ENCODE assay signal across 9 mouse cellular contexts in genomic region chr12:73931274-73931673, GRCm38 (mm10). TPM values are rescaled to one million over a fixed set of nuclear protein-coding genes. Genes with fewer than 3 reads are reported as not detected.
DNase-seq lines count a peak whose midpoint lies in the region; TF ChIP-seq lines count a peak whose summit lies in the region.
"Had no signal": no experiment of that assay in that cellular context is flagged by ENCODE, and none has a peak within 500 bp of the region (broad histone marks: within the 10 kb centered on the region; RNA-seq: fewer than 3 reads in every experiment).

No protein-coding gene starts in this region.

- no peak overlapping the region for H3K27ac ChIP-seq in left cerebral cortex, adult 2 months
- H3K27ac ChIP-seq in cortical plate, adult 2 months (ENCODE audit: insufficient read depth, low read length) = no peak overlapping the region
- H3K27ac ChIP-seq: limb, embryonic 15.5 days had no signal

- intact Hi-C loops in left cerebral cortex, adult 2 months (cut with DNase I) = loop anchor here (10.0 kb wide), 1 partner anchor 226 kb away; no protein-coding TSS in a partner anchor
- intact Hi-C loops in left cerebral cortex, postnatal 36 days (cut with DNase I) = no loop called here

- TF ChIP-seq POLR2A in cortical plate, adult 2 months (IDR thresholded peaks at IDR 0.05; ENCODE audit: extremely low read depth, insufficient read depth, low read length) = no peak

- no peak overlapping the region for H3K4me3 ChIP-seq in left cerebral cortex, adult 2 months
- H3K4me3 ChIP-seq in cortical plate, adult 2 months (ENCODE audit: insufficient read depth, low read length) = no peak overlapping the region
- H3K4me3 ChIP-seq: limb, embryonic 15.5 days had no signal

- TF ChIP-seq CTCF in left cerebral cortex, adult 2 months (IDR thresholded peaks at IDR 0.05) = peak; percentile 57
- 0 out of 2 replicates have a peak, but pooled peaks have one; percentile 21 for TF ChIP-seq CTCF in cortical plate, adult 2 months (IDR thresholded peaks at IDR 0.05; ENCODE audit: extremely low read depth, insufficient read depth, low read length)

- H3K4me1 ChIP-seq in cortical plate, adult 2 months (ENCODE audit: control insufficient read depth, insufficient read depth, low read length) = no peaks in the 10 kb centered on the region
- H3K4me1 ChIP-seq: limb, embryonic 15.5 days had no signal

- peak; percentile 34 for DNase-seq in adrenal gland, postnatal 10 days
- no peak for DNase-seq in adrenal gland, postnatal 4 days (ENCODE audit: low spot score in 2 of 2)
- no peak for DNase-seq in left cerebral cortex, adult 2 months (ENCODE audit: extremely low spot score in 1 of 2, low spot score in 2 of 2)
- DNase-seq in left cerebral cortex, postnatal 36 days (ENCODE audit: low spot score in 2 of 2) = no peak
- peak; percentile 59 for DNase-seq in retina, postnatal 1 day
- DNase-seq in ovary, adult 18-20 months (ENCODE audit: low spot score) = no peak
- DNase-seq in left cerebral cortex, adult 11 months (ENCODE audit: low spot score) = no peak

RNA-seq across cellular contexts. Expression of gene Gm49321, which starts 6.2 kb away (rescaled TPM):
- 1 to 10 TPM; 3.3 to 7.9 TPM for total RNA-seq in adrenal gland, postnatal 10 days (2021)
- total RNA-seq in adrenal gland, postnatal 4 days (2021) = 1 to 10 TPM; 4.9 to 8.1 TPM
- total RNA-seq in left cerebral cortex, adult 2 months (2021) = 10 to 100 TPM; 11.8 to 15.7 TPM
- 10 to 100 TPM; 10.5 to 13.3 TPM for total RNA-seq in left cerebral cortex, postnatal 36 days (2021)
- polyA plus RNA-seq in cortical plate, adult 2 months (2012; rRNA removed) = not detected in 2 replicates

RNA-seq across cellular contexts. Expression of gene Hif1a, which starts 30.1 kb away (rescaled TPM):
- total RNA-seq in adrenal gland, postnatal 10 days (2021) = 10 to 100 TPM; 56.7 to 58.2 TPM
- total RNA-seq in adrenal gland, postnatal 4 days (2021) = 10 to 100 TPM; 74.4 to 77.5 TPM
- total RNA-seq in left cerebral cortex, adult 2 months (2021) = 10 to 100 TPM; 51.7 to 53.3 TPM
- 10 to 100 TPM; 54.6 TPM for total RNA-seq in left cerebral cortex, postnatal 36 days (2021)
- polyA plus RNA-seq in cortical plate, adult 2 months (2012; rRNA removed) = 35.9 and 36.2 TPM in 2 replicates

RNA-seq across cellular contexts. Expression of gene Snapc1, which starts 33.0 kb away (rescaled TPM):
- 10 to 100 TPM; 12.4 to 13.0 TPM for total RNA-seq in adrenal gland, postnatal 10 days (2021)
- total RNA-seq in adrenal gland, postnatal 4 days (2021) = 10 to 100 TPM; 17.0 to 18.8 TPM
- 10 to 100 TPM; 45.4 to 51.6 TPM for total RNA-seq in left cerebral cortex, adult 2 months (2021)
- total RNA-seq in left cerebral cortex, postnatal 36 days (2021) = 10 to 100 TPM; 41.1 to 50.4 TPM
- 31.3 and 32.0 TPM in 2 replicates for polyA plus RNA-seq in cortical plate, adult 2 months (2012; rRNA removed)

Comparison
In these comparisons a context has a peak if more than half of its experiments do, and no peak if none do; other contexts are left out.
1. DNase-seq: peak in adrenal gland, postnatal 10 days (single experiment) and retina, postnatal 1 day (single experiment); none in adrenal gland, postnatal 4 days (0 of 2), left cerebral cortex, adult 2 months (0 of 2), left cerebral cortex, postnatal 36 days (0 of 2), ovary, adult 18-20 months (single experiment) and left cerebral cortex, adult 11 months (single experiment).